Mouse (Mus musculus): Measurements from ENCODE around the gene Nomo1.

Nomo1 gene

DNA sequence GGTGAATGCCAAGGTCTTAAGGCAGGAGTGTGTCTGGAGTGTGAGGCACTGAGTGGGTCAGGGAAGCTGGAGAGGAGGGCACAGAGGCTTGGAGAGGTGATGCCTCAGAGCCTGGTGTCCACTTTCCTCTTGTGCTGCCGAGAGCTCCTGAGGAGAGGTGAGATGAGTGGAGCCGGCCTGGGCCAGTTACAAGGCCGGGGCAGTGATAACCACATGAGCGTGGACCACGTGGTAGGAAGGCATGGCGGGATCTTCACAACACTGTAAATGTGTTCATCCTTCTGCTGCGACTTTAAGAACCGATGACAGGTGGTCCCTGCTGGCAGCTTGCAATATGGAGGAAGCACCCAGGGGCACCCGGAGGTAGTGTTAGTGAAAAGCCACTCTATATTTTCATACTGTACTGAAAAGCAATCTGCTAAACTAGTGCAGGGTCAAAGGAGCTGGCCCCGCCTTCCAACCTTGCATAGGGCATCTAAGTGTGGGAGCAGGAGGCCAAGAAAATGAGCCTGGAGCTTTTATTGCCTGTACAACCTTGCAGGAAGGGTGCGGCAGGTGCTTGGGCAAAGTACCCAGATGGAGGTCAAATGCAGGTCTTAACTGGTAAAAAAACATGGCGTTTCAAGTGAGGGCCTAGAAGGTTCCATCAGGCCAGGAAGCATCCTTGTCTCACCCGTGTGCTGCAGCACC is 14.5 kb downstream of the Nomo1 start:
- DNase-seq = no peak

DNA sequence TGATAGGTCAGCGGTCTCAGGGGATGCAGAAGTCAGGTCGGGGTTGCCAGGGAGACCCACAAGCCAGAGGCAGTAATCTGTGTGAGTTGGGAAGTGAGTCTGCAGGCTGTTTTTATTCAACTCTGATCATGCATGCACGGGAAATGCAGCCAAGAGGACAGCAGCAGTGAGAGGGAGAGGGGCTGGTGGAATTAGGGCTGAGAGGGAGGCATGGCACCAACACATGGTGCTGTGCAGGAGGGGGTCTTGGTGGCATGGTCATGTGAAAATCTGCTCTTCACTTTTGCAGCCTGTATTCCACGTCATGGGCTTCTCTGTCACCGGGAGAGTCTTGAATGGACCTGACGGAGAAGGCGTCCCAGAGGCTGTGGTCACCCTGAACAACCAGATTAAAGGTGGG is 16.5 kb downstream of the Nomo1 start:
- peak; percentile 74 to 86 for DNase-seq

DNA sequence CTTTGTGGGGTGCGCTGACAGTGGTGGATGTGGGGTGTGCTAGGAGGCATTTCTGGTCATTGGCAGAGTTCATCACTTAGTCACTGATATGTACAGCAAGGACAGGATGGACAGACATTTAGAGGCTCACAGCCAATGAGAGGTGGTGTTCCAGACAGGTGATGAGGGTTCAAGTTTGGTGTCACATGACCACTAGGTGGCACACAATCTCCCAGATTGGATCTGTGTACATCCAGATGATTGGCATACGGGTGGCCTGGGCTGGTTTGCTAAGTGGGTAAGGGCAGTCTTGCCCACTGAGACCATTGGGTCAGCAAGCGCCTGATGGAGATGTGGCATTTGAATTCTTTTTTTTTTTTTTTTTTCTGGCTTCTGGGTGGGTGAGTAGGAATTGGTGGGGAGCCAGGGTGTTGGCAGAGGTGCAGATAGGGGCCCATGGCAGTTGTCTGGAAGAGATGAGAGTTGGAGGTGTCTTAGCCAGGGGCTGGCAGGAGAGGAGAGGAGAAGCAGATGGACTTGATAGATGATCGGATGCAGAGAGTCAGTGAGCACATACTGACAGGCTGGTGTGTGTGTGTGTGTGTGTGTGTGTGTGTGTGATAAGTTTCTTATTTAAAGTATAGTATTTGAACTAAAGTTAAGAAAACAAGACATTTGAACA is 18.8 kb downstream of the Nomo1 start:
- peak; percentile 88 to 94 for DNase-seq

DNA sequence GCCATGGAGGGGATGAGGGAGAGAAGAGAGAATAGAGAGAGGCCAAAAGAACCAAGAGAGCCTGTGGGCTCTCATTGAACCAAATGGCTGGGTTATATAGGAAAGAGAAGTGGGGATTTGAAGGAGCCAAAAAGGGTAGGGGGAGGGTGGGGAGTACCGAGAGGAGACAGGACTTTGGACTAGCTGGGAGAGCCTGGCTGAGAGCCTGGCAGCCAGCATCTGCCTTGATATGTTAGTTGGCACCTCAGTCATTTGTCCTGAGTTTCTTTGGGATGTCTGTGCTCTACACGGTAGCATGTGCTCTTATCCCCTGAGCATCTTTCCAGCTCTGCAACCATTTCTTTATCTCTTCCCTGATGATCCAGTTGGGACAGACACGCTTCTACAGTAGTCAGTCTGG is 20.1 kb downstream of the Nomo1 start:
- DNase-seq = peak; percentile 51 to 69

DNA sequence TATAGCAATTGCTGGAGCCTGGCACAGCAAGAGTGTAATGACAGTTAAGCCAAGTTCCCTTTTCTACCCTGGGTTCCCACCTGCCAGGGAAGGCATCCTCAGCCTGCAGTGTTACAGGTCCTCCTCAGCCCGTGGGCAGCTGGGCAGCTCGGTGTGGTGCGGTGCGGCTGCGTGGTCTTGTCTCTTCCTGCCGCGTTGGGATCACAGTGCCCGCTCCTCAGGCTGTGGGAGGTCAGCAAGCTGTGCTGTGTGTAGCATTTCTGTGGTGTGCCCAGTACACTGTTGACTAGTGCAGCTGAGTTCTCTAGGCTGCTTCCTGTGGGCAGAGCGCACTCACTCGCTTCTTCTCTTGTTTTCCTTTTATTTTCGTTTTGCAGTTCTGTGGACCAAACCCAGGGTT is 25.4 kb downstream of the Nomo1 start:
- DNase-seq = no peak

DNA sequence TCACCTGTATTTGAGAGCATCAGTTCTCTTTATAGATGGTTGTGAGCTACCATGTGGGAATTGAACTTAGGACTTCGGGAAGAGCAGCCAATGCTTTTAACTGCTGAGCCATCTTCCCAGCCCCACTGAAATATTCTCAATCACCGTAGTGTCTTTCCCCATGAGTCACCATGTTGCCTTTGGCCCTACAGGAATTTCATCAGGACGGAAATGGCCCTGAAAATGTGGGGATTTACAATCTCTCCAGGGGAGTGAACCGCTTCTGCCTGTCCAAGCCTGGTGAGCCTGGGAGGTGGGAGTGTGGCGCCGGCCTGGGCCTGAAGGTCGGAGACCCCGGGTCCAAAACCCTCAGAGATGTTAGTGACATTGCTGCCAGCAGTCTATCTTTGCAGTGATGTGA is 27.2 kb downstream of the Nomo1 start:
- no peak for DNase-seq

DNA sequence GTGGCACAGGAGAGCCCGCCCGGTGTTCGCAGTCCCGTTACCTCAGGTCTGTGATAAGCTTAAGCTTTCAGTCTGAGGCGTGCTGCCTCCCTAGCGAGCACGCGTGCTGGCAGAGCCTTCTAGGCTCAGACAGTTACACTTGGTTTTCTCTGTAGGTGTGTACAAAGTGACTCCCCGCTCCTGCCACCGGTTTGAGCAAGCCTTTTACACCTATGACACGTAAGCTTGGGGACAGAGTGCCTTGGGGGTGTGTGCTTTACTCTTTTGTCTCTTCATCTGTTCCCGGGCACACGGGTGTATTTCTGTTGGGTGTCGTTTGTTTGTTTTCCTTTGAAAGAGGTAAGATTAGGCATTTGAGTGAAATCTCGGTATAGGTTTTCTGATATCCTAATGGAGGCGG is 28.1 kb downstream of the Nomo1 start:
- no peak for DNase-seq

DNA sequence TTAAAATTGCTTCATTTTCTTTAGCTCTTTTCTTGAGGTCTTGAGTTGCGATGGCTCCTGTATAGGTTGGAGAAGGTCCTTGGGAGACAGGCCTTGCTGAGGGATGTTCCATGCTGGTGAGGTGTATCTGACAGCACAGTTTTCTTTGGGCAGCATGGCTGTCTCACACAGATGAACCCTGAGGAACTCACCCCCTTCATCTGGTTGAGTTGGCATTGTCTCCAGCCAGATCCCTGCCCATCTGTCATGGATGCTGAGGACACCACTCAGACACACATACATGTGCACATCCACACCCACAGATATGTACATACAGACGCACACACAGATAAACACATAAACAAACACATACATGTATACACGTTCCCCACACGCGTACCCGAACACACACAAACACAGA is 29.8 kb downstream of the Nomo1 start:
- peak; percentile 60 to 62 for DNase-seq

DNA sequence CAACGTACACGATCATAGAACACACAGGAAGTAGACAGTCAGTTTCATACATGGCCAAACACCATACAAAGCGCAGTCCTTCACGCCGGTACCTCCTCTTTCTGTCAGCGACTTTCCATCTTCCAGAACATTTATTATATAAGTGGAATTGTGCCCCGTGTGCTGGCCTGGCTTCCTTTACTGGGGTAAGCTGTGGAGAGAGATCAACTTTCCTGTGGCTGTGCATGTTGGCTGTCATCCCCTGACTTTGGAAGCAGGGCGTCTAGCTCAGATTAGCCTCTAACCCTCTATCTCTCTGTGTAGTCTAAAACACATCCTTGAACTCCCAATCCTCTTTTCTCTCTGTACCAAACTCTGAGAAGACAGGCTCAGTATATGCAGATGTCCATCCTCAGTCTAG is 35.3 kb downstream of the Nomo1 start:
- no peak for DNase-seq

DNA sequence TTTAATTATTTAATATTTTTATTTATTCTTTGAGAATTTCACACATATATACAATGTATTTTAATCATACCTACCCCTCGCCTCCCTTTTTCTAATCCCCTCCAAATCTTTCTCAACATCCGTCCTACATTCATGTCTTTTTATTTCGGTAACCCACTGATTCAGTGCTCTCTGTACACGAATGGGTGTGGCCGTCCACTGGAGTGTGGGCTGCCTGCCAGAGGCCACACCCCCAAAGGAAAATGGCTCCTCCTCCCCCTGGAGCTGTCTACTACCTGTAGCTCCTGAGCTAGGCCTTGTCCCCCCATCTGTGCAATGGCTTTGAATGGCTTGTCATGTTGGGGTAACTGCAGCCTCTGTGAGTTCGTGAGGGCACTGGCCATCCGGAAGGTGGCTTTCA is 43.3 kb downstream of the Nomo1 start:
- no peak for DNase-seq

DNA sequence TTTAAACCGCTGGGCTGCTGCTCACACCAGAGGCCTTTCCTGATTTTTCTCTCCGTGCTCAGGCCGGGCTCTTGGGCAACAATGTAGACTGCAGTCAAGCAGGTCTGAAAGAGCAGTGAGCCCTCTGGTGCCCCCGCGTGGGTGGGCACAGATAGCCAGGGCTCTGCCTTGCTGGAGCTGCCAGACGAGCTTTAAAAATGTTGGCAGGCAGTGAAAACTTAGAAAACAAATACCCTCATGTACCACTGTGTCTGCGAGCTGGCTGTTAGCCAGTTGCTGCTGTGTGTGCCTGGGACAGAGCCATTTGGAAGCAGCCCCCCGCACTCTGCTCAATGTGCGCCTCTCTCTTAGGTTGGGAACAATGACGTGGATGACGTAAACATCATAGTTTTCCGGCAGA is 44.2 kb downstream of the Nomo1 start:
- peak in 1 of 2 experiments; percentile 45 for DNase-seq

DNA sequence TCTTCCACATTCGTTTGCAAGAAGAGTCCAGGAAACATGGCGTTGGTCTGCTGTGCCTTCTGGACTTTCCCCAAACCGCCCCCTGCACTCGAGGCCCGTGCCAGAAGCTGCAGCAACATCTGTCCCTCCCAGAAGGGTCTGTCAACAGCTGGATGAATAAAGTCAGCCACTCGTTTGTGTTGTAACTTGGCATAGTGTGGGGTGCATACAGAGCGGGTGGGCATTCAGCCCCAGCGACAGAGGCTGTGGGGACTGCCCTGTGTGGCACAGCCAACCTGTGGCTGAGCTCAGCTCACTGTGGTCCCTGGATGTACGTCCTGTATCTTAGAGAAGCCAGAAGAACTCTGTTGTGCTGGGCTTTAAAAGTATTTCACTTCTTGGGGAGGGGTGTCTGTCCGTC is 50.5 kb downstream of the Nomo1 start:
- DNase-seq = peak in 1 of 2 experiments; percentile 50

DNA sequence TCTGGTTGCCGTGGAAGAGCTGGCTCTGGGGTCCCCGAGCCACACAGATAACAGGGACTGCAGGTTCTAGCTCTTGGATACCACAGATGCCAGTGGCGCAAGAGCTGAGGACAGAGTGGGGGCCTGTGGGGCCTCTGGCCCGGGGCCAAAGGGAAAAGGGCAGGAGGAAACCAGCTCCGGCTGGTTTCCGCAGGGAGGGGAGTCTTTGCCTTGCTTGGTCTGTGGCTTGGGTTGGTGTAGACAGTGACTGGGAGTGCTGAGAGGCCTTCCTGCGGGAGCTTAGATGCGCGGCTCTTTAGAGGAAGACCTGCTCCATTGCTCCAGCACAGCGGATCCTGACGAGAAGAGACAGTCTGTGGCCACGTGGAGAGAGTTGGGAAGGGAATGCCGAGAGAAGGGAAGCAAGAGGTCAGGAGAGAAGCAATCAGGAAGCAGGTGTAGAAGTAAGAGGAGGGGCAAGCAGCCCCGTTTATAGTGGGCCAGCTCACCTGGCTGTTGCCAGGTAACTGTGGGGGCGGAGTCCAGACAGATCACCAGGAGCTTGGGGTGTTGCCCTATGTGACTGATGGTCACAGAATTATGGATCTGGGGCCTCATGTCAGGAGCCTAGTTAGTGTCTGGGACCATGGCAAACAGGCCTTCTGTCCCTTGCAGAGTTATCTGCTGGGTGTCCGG is 51.5 kb downstream of the Nomo1 start:
- DNase-seq = peak; percentile 70 to 74

DNA sequence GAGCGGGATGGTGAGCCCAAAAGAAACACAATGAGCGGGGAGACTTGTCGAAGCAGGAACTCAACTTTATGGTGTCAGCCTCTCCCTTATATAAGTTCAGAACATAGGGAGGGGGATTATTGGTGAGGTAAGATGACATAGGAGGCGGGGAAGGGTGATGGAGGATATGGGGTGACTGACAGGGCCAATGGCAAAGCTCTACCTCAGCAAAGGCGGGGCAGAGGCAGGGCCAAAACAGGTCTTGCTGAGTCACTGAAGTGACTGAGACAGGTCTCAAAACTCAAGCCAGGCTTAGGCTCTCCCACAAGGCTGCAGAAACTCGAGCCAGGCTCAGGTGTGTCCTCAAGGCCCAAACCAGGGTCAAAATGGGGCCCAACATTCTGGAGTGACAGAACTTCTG is 52.9 kb downstream of the Nomo1 start:
- DNase-seq = no peak

DNA sequence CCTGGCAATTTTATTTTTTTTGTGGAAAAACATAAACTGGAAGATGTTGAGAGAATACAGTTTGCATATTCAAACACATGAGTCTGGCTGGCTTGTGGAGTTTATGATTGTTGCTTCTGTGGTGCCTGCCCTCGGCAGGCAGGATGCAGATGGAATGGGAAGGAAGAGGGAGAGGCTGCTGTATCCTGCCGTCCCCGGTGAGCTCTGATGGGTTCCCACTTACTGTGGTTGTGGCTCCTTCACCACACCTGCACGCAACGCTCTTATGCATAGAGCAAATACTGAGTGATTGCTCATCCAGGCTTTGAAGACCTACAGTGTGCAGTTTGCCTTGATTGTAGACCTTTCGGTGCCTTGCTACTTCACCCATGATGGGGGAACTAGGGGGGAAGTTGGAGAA is 54.7 kb downstream of the Nomo1 start:
- no peak for DNase-seq

DNA sequence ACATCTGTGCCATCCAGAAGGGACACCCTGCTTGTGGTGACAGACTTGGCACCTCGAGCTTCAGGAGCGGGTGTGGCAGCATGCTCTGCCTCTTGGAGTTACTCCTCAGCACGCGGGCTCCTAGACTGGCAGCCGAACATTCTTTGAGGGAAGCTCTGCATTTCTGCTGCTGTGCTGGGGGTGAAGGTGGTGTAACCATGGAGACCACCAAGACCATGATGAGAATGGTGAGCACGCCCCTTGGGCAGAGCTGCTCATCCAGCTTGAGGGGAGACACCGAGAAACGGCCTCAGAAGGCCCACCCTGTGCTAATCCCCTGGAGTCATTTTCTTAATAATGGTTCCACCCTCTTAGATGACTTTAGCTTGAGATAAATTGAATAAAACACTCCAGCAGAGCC is 59.3 kb downstream of the Nomo1 start:
- no peak for DNase-seq

DNA sequence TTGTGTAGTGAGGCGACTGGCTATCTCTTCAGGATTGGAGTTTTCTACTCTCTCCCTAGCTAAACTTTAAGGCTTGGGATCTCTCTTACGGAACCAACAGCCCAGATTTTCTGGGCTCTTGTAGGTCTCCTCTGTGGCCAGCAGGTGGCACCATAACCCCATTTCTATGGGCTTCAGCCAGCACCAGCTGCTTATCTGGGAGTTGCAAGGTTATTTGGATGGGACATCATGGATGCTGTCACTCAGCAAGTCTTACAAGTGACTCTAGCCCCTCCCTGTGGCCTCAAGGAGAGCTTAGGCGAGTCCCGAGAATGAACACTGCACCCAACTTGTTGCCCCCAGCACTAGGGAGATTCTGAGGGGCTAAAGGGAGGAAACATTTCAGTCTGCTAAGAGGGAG is 62.6 kb downstream of the Nomo1 start:
- peak; percentile 86 to 89 for DNase-seq

DNA sequence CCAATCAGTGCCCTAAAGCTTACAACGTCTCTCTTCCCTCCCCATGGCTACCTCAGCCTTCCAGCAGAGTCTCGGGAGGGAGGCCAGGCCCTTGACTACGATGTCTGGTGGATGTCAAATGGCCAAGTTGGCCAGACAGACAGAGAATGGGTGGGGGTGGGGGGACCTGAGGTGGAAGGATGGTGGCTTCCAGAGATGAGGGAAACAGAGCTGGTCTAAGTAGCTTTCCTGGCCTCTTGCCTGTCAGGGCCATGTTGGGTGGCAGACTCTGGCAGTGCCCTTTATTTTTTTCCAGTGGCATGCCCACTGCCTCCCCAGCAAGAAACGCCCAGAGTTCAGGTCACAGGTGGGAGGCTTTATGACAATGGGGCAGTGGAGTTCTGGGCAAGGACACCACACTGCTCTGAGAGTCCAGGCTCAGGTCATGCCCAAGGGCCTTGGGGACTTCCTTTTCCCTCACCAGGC is 63.9 kb downstream of the Nomo1 start:
- peak; percentile 65 to 71 for DNase-seq

DNA sequence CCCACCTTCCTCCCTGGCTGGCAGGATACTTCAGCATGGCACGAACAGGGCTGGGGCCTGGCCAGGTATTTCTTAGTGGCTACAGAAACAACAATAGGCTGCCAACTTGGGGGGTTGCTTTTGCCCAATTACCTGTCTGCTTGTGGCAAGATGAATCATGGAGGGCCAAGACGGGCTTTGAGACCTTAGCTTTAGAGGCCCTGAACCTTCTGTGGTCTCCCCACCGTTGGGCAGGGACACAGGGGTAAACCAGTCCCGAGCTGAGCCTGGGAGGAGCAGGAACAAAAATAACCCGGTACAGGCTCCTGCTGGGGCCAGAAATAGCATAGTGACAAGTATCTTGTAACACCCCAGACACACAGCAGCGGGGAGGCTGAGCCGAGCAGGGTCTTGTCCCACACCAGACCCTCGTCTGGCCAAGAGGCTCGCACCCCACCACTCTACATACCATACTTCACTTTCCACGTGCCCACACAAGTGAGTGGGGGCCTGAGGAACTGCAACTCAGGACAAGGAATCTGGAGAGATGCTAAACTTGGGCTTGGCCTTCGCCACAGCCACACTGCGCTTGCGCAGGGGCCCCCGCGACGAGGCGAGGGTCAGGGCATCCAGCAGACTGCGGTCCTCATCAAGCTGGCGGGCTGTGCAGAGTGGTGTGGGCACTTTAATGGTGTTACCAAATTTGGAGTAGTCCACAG is 64.9 kb downstream of the Nomo1 start:
- DNase-seq = peak; percentile 61 to 67

DNA sequence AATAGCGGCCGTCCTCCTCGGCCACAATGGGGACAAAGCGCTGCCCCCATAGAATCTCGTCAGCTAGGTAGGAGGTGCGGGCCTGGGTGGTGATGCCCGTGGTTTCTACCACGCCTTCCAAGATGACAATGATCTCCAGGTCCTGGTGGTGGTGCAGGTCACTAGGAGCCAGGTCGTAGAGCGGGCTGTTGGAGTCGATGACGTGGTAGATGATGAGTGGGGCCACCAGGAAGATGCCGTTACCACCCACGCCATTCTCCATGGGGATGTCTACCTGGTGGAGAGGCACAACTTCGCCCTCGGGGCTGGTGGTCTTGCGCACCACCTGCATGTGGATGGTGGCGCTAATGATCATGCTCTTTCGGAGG is 65.4 kb downstream of the Nomo1 start:
- no peak for DNase-seq

DNA sequence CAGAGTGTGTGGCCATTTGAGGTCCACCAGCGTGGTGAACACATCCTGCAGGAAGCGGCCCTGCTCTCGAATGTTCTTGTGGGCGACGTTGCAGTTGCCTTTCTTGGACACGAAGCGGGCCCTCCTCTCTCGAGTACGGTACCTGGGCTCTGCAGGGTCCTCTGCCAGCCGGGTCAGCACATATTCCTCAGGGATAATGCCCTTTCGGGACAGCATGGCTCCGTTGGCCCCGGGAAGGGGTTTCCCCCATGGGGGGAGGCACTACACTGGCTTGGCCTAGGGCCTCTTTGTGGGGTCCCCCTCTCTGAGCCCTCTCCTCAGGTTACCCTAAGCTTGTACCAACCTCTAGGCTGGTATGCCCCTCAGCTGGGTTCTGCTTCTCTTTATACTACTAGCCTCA is 66.2 kb downstream of the Nomo1 start:
- DNase-seq = peak in 1 of 2 experiments; percentile 39

DNA sequence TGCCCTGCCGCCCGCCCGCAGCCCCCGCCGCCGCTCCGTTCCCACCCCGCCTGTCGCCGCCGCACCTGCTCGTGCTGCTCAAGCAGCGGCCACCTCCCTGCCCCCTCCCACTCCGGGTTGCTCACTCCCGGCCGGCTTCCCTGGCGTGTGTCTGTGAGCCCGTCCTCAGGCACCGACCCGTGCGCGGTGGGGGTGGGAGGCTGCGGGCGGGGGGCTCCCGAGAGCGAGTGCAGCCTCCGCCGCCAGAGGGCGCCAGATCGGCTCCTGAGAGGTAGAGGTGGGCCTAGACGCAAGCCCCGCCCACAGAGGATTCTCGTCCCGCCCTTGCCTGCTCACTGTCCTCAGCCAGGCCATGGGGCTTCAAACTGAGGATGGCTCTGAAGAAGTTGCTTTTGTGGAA is 67.1 kb downstream of the Nomo1 start, which contains the start of gene Kcnj11:
Gene Kcnj11, minus strand, starts transcription at position 202 of the 400 bp plus-strand sequence.
- DNase-seq = peak; percentile 98

DNA sequence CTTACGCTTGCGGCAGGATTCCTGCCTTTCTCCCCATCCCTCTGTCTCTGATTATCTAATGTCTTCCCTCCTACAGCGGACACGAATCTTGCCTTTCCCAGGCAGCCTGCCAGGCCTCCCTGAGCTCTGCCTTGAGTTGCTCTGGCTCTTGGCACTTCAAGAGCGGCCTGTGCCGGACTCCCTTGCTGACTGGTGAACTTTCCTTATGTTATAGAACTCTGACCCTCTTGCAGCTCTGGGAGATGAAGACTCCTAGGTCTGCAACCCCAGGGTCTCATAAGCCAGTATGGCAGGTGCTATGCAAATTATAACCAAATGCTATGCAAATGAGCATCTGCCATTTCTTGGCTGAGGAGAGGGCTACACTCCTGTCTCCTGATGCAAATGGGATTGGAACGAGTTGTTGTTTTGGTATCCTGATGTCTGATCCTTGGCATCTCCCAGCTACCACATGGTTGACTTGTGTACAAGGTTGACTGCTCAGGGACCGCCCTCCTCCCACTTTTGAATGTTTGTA is 69.6 kb downstream of the Nomo1 start:
- peak; percentile 87 to 90 for DNase-seq
